In the genomic region with DNA sequence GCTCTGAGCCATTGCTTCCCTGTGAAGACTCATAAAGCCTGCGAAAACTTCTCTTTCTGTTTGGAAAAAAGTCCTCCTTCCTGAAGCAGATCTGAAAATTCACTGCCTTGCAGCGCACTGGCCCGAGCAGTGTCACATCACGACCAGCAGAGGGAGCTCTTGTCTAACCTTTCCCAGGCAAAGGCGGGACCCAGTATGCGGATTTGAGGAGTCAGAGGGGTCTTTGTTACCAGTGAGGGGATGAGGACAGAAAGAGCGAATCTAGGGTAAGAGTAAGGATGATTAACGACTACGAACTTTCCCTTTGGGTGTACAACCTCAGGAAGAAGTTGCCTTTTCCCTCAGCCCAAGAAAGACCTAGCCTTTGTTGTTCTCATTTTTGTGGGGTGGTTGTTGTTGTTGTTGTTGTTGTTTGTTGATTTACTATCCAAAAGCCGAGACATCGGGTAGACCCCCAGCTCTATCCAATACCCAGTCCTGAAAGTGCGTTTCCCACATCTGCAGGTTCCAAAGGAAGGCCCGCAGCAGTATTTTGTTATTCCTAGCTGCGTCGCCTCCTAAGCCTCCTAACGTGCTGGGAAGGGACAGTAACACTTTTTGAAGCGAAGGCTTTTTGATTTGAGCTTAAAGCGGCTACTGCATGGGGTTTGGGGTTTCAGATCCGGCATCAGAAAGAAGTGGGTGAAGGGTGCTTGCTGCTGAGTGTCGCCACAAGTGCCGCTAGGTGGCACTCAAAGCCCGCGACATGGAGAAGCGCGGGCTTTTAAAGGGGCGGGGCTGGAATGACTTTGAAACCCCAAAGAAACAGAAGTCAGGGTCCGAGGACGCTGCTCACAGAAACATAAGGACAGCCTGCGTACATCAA, we compare ENCODE assay signal across 9 mouse cellular contexts. TPM values are rescaled to one million over a fixed set of nuclear protein-coding genes. Genes with fewer than 3 reads are reported as not detected.
DNase-seq lines count a peak whose midpoint lies in the region; ATAC-seq and TF ChIP-seq lines count a peak whose summit lies in the region.
"Had no signal": no experiment of that assay in that cellular context is flagged by ENCODE, and none has a peak within 500 bp of the region (broad histone marks: within the 10 kb centered on the region; RNA-seq: fewer than 3 reads in every experiment).

No protein-coding gene starts in this region.

- H3K79me2 ChIP-seq in heart, adult 2 months (replicated peaks; ENCODE audit: control insufficient read depth, insufficient read depth, low read length), result no peaks in the 10 kb centered on the region

- peak; percentile 81 for DNase-seq in CD4-positive helper T cell, adult 2 months (ENCODE audit: low read depth, low spot score)
- peak; percentile 75 for DNase-seq in adrenal gland, postnatal 25 days
- peak; percentile 94 for DNase-seq in embryonic facial prominence, embryonic 11.5 days (ENCODE audit: low spot score)
- peak; percentile 78 to 84 for DNase-seq in heart, adult 2 months
- DNase-seq in kidney, adult 2 months, result peak; percentile 76
- DNase-seq in spleen, postnatal 36 days (ENCODE audit: low spot score in 2 of 2), result peak; percentile 66 to 67

- no peak overlapping the region for H3K27ac ChIP-seq in embryonic facial prominence, embryonic 11.5 days (replicated peaks; ENCODE audit: low read depth, low read length)
- H3K27ac ChIP-seq in heart, adult 2 months, result no peak overlapping the region
- H3K27ac ChIP-seq in kidney, adult 2 months (ENCODE audit: insufficient read depth, low read depth, low read length), result no peak overlapping the region
- H3K27ac ChIP-seq in limb, embryonic 13.5 days, result no peak overlapping the region
- no peak overlapping the region for H3K27ac ChIP-seq in midbrain, embryonic 15.5 days

- H3K9me3 ChIP-seq in embryonic facial prominence, embryonic 11.5 days (replicated peaks; ENCODE audit: control insufficient read depth, low read length), result no peaks in the 10 kb centered on the region
- H3K9me3 ChIP-seq in limb, embryonic 13.5 days, result no peaks in the 10 kb centered on the region
- no peaks in the 10 kb centered on the region for H3K9me3 ChIP-seq in midbrain, embryonic 15.5 days

- TF ChIP-seq POLR2A in heart, adult 2 months (IDR thresholded peaks at IDR 0.05; ENCODE audit: insufficient read depth, low read depth, low read length), result no peak
- TF ChIP-seq POLR2A in kidney, adult 2 months (IDR thresholded peaks at IDR 0.05; ENCODE audit: low read depth, low read length), result no peak

- H3K4me1 ChIP-seq in embryonic facial prominence, embryonic 11.5 days (ENCODE audit: control insufficient read depth, insufficient read depth, low read length), result peaks cover 2% of the 10 kb centered on the region; the same call in 1 of the 2 replicates
- peaks cover 3% of the 10 kb centered on the region; the same call in 1 of the 2 replicates for H3K4me1 ChIP-seq in heart, adult 2 months (ENCODE audit: control insufficient read depth, insufficient read depth, low read length)
- no peaks in the 10 kb centered on the region for H3K4me1 ChIP-seq in kidney, adult 2 months (ENCODE audit: control insufficient read depth, insufficient read depth, low read length)
- peaks cover 22% of the 10 kb centered on the region for H3K4me1 ChIP-seq in limb, embryonic 13.5 days
- H3K4me1 ChIP-seq in midbrain, embryonic 15.5 days, result peaks cover 16% of the 10 kb centered on the region

- H3K4me2 ChIP-seq in embryonic facial prominence, embryonic 11.5 days (ENCODE audit: low read depth, low read length), result peak overlapping the region; percentile 49
- peak overlapping the region; percentile 64 for H3K4me2 ChIP-seq in limb, embryonic 13.5 days (replicated peaks)
- peak overlapping the region; percentile 63 for H3K4me2 ChIP-seq in midbrain, embryonic 15.5 days

- peaks cover 48% of the 10 kb centered on the region for H3K27me3 ChIP-seq in embryonic facial prominence, embryonic 11.5 days (ENCODE audit: control insufficient read depth, insufficient read depth, low read length)
- peaks cover 16% of the 10 kb centered on the region for H3K27me3 ChIP-seq in heart, adult 2 months (ENCODE audit: control insufficient read depth, insufficient read depth, low read length)
- peaks cover 4% of the 10 kb centered on the region for H3K27me3 ChIP-seq in kidney, adult 2 months (replicated peaks; ENCODE audit: control insufficient read depth, insufficient read depth, low read length)
- peaks cover 71% of the 10 kb centered on the region for H3K27me3 ChIP-seq in limb, embryonic 13.5 days
- peaks cover 69% of the 10 kb centered on the region for H3K27me3 ChIP-seq in midbrain, embryonic 15.5 days (replicated peaks)

- no peaks in the 10 kb centered on the region for H3K36me3 ChIP-seq in embryonic facial prominence, embryonic 11.5 days (replicated peaks; ENCODE audit: control insufficient read depth, insufficient read depth, low read depth, low read length)
- H3K36me3 ChIP-seq in heart, adult 2 months (ENCODE audit: control insufficient read depth, insufficient read depth, low read length), result no peaks in the 10 kb centered on the region
- no peaks in the 10 kb centered on the region for H3K36me3 ChIP-seq in kidney, adult 2 months (ENCODE audit: control insufficient read depth, insufficient read depth, low read length)
- H3K36me3 ChIP-seq in limb, embryonic 13.5 days, result no peaks in the 10 kb centered on the region
- no peaks in the 10 kb centered on the region for H3K36me3 ChIP-seq in midbrain, embryonic 15.5 days (replicated peaks)

- no peak overlapping the region; the same call in 1 of the 2 replicates for H3K9ac ChIP-seq in embryonic facial prominence, embryonic 11.5 days (replicated peaks; ENCODE audit: low read length)
- no peak overlapping the region for H3K9ac ChIP-seq in heart, adult 2 months (ENCODE audit: low read depth, low read length)
- 0 out of 2 replicates have a peak overlapping the region, but pooled peaks have one; percentile 20 for H3K9ac ChIP-seq in limb, embryonic 13.5 days
- peak overlapping the region; percentile 48; the same call in 1 of the 2 replicates for H3K9ac ChIP-seq in midbrain, embryonic 15.5 days

- TF ChIP-seq CTCF in heart, adult 2 months (IDR thresholded peaks at IDR 0.05), result peak; percentile 86
- peak; percentile 96 for TF ChIP-seq CTCF in kidney, adult 2 months (conservative IDR thresholded peaks at IDR 0.05; ENCODE audit: insufficient read depth, insufficient read length, low read depth, low read length)

- ATAC-seq in embryonic facial prominence, embryonic 11.5 days (replicated peaks; ENCODE audit: insufficient number of reproducible peaks, low FRiP score, low TSS enrichment, low read depth), result peak; percentile 64
- peak; percentile 76 for ATAC-seq in limb, embryonic 13.5 days (ENCODE audit: low FRiP score, low read depth)
- peak; percentile 84 for ATAC-seq in midbrain, embryonic 15.5 days (replicated peaks)

- intact Hi-C loops in heart, adult 2 months (cut with DNase I), result loop anchor here (1.0 to 5.0 kb wide), 4 partner anchors 61 to 526 kb away; no protein-coding TSS in a partner anchor

- TF ChIP-seq EP300 in heart, adult 2 months (IDR thresholded peaks at IDR 0.05; ENCODE audit: insufficient read depth, low read depth, low read length), result peak; percentile 87

- WGBS in embryonic facial prominence, embryonic 11.5 days, result 2% methylated on average over 29 of the region's 29 CpGs
- 1% methylated on average over 29 of the region's 29 CpGs for WGBS in heart, adult 2 months
- 1% methylated on average over 29 of the region's 29 CpGs for WGBS in kidney, adult 2 months
- WGBS in limb, embryonic 13.5 days, result 1% methylated on average over 29 of the region's 29 CpGs
- 3% methylated on average over 29 of the region's 29 CpGs for WGBS in midbrain, embryonic 15.5 days

- peak overlapping the region; percentile 20; the same call in 1 of the 2 replicates for H3K4me3 ChIP-seq in embryonic facial prominence, embryonic 11.5 days (ENCODE audit: low read depth, low read length)
- H3K4me3 ChIP-seq in heart, adult 2 months, result no peak overlapping the region; the same call in 1 of the 2 replicates
- H3K4me3 ChIP-seq in kidney, adult 2 months (ENCODE audit: insufficient read depth, low read depth, low read length), result no peak overlapping the region
- peak overlapping the region; percentile 33 for H3K4me3 ChIP-seq in limb, embryonic 13.5 days
- H3K4me3 ChIP-seq in midbrain, embryonic 15.5 days, result peak overlapping the region; percentile 30

RNA-seq across cellular contexts. Expression of a gene that starts 14.8 kb away (rescaled TPM):
- not detected in 2 replicates for total RNA-seq in adrenal gland, postnatal 25 days (2021)
- polyA plus RNA-seq in embryonic facial prominence, embryonic 11.5 days (2014; fragmentation: Nextera tagmentation; extraction: Ambion mirVana), result 0.48 and 0.78 TPM in 2 replicates
- total RNA-seq in heart, adult 2 months (2021), result under 1 TPM in 1 of 2 experiments, not detected in 1; 0.14 TPM
- polyA plus RNA-seq in heart, adult 2 months (2012; rRNA removed), result not detected in 2 replicates
- 0.06 TPM in 1 of 2 replicates, not detected in the other for polyA plus RNA-seq in kidney, adult 2 months (2012; rRNA removed)
- polyA plus RNA-seq in limb, embryonic 13.5 days (2015; fragmentation: Nextera tagmentation; extraction: Ambion mirVana), result 1.4 and 1.5 TPM in 2 replicates
- 0.06 and 0.09 TPM in 2 replicates for polyA plus RNA-seq in midbrain, embryonic 15.5 days (2015; fragmentation: Nextera tagmentation; extraction: Ambion mirVana)
- total RNA-seq: layer of hippocampus, postnatal 25 days had no signal

Comparison
In these comparisons a context has a peak if more than half of its experiments do, and no peak if none do; other contexts are left out.
1. H3K4me3 ChIP-seq: peak in embryonic facial prominence, embryonic 11.5 days (single experiment), limb, embryonic 13.5 days (single experiment) and midbrain, embryonic 15.5 days (single experiment); none in heart, adult 2 months (single experiment) and kidney, adult 2 months (single experiment).
2. H3K9ac ChIP-seq: peak in limb, embryonic 13.5 days (single experiment) and midbrain, embryonic 15.5 days (single experiment); none in embryonic facial prominence, embryonic 11.5 days (single experiment) and heart, adult 2 months (single experiment).
3. Peak in every context shown above with its lines, with median percentiles within 50 percentile points of each other: DNase-seq, ATAC-seq and H3K4me2 ChIP-seq.